Mouse (Mus musculus): ENCODE data around the gene Dgkb. TPM values are rescaled to one million over a fixed set of nuclear protein-coding genes. Genes with fewer than 3 reads are reported as not detected.

Dgkb gene
- polyA plus RNA-seq, 1 experiment from 2014 or later: 0.07 TPM

DNA sequence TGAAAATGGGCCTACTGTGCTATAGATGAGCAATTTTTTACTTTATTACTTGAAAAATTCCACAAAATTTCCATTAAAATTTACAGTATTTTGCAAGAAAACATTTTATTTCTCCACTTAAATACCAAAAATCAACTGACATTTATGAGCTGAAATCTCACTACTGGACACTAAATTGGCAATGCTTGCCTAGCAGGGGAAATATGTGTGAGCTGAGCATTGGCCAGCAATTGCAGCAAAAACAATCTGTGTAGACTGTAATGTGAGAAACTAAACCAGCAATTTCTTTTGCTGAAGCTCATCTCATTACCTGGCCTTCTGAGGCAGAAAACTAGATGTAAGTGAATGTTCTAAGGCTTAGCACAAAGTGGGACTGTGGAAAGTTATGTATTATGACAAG lies 651.1 kb downstream of the Dgkb start:
- ATAC-seq (ENCODE audit: insufficient read depth): no peak
- Histone ChIP-seq H3K9ac (no peak overlapping the region), H3K36me3 (replicated peaks) (no peaks in the 10 kb centered on the region), H3K27me3 (no peaks in the 10 kb centered on the region), H3K4me3 (replicated peaks) (no peak overlapping the region), H3K27ac (replicated peaks) (no peak overlapping the region), H3K4me1 (replicated peaks) (no peaks in the 10 kb centered on the region), H3K4me2 (no peak overlapping the region), H3K9me3 (replicated peaks) (no peaks in the 10 kb centered on the region)

DNA sequence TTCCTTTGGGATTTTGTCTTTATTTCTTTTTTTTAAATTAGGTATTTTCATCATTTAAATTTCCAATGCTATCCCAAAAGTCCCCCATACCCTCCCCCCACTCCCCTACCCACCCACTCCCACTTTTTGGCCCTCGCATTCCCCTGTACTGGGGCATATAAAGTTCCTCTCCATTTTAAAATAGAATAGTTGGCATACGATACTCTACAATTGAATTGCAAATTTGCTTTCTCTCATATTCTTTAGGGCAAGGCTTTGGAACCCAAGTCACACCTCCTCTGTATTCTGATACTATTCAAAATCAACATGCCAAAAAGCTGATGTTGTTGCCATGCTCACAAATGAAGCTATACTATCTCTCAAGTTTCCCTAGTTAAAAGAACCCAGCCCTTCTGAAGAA lies 679.7 kb downstream of the Dgkb start:
- H3K27ac ChIP-seq (replicated peaks): no peak overlapping the region
- H3K9me3 ChIP-seq (replicated peaks): no peaks in the 10 kb centered on the region
- no peak overlapping the region for H3K9ac ChIP-seq
- H3K36me3 ChIP-seq (replicated peaks): no peaks in the 10 kb centered on the region
- no peaks in the 10 kb centered on the region for H3K4me1 ChIP-seq (replicated peaks)
- no peaks in the 10 kb centered on the region for H3K27me3 ChIP-seq
- no peak for ATAC-seq (ENCODE audit: insufficient read depth)
- no peak overlapping the region for H3K4me2 ChIP-seq
- WGBS (ENCODE audit: insufficient replicate concordance): 58% methylated on average over 2 of the region's 2 CpGs
- H3K4me3 ChIP-seq (replicated peaks): no peak overlapping the region

DNA sequence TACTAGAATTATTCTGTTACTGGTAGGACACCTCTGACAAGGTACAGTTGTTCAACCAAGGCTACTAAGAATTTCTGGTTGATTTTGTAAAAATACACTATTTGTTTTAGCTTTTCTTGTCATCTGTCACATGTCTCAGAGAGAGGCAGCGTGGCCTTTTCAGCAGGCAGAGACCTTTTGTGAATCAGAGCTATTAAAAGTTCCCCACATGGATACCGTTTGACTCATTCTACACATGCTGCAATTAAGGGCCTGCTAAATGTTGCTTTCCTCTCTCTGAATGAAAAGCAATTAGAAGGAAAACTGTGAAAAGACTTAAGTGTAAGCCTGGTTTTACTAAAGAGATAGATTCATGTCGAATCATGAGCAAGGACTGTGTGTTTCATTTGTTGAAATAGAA lies 683.4 kb downstream of the Dgkb start:
- no peak for ATAC-seq (ENCODE audit: insufficient read depth)
- H3K9ac ChIP-seq: no peak overlapping the region
- WGBS (ENCODE audit: insufficient replicate concordance): 50% methylated on average over 3 of the region's 3 CpGs

DNA sequence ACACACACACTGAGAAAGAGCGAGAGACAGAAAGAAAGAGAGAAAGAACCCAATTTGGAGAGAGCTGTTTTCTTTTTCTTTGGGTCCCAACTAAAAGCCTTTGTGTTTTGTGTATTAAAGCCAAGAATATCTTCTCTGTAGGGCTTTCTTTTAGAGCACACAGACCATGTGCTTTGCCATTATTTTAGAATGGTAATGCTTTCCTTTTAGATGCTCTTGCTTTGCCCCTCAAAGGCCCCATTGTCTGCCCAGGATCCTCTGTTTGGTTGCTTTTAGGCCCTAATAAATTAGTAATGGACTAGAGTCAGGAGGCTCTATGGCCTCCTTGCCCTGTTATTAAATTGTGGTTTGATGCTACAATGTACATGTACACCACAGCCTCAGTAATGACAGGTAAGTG lies 690.7 kb downstream of the Dgkb start:
- H3K27ac ChIP-seq (replicated peaks): no peak overlapping the region
- no peak overlapping the region for H3K4me3 ChIP-seq (replicated peaks)
- H3K27me3 ChIP-seq: no peaks in the 10 kb centered on the region
- 46% methylated on average over 1 of the region's 1 CpGs for WGBS (ENCODE audit: insufficient replicate concordance)
- no peak for ATAC-seq (ENCODE audit: insufficient read depth)
- H3K4me2 ChIP-seq: no peak overlapping the region
- no peak overlapping the region for H3K9ac ChIP-seq
- no peaks in the 10 kb centered on the region for H3K4me1 ChIP-seq (replicated peaks)
- no peaks in the 10 kb centered on the region for H3K9me3 ChIP-seq (replicated peaks)
- no peaks in the 10 kb centered on the region for H3K36me3 ChIP-seq (replicated peaks)

More for the DNA sequence above, 683.4 kb downstream of the Dgkb start:
- Histone ChIP-seq H3K27ac (replicated peaks) (no peak overlapping the region), H3K9me3 (replicated peaks) (no peaks in the 10 kb centered on the region), H3K27me3 (no peaks in the 10 kb centered on the region), H3K4me3 (replicated peaks) (no peak overlapping the region), H3K4me2 (no peak overlapping the region), H3K4me1 (replicated peaks) (no peaks in the 10 kb centered on the region), H3K36me3 (replicated peaks) (no peaks in the 10 kb centered on the region)

DNA sequence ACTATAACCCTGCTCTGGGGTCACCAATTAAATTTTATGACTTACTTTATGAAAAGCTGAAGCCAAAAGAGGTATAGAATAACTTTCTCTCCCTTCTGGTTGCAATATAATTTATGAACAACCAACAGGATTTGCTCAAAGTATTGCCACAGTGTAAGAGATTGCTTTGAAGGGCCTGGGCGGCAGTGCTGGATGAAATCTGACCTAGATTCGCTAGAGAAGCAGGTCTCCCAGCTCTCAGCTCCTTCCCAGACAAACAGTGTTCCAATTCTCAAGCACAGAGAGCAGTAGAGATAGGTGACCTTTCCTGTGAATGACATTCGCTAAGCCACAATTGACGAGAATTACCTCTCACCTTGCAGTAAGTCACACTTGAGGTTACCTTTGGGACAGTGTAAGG lies 727.9 kb downstream of the Dgkb start:
- Histone ChIP-seq H3K4me1 (replicated peaks) (no peaks in the 10 kb centered on the region), H3K27me3 (no peaks in the 10 kb centered on the region), H3K9ac (no peak overlapping the region), H3K36me3 (replicated peaks) (no peaks in the 10 kb centered on the region), H3K4me2 (no peak overlapping the region), H3K27ac (replicated peaks) (no peak overlapping the region), H3K9me3 (replicated peaks) (no peaks in the 10 kb centered on the region), H3K4me3 (replicated peaks) (no peak overlapping the region)
- 49% methylated on average over 4 of the region's 4 CpGs for WGBS (ENCODE audit: insufficient replicate concordance)
- no peak for ATAC-seq (ENCODE audit: insufficient read depth)

DNA sequence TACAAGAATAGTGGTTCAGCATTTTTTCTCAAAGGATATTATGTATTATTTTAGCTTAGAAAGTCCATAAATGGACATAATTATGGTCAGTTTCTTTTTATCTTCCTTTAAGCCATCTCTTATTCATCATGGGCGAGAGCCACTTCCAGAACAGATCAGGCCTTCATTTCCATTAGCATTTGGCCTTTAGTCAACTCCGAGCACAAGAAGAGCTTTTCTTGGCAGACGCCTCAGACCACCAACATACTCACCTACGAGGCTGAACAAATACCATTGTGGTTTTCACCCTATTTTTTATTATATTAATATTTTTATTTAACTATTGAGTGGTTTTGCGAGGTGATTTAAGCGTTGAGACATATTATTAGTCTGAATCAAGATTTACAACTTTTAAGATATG lies 759.6 kb downstream of the Dgkb start:
- Histone ChIP-seq H3K27ac (replicated peaks) (no peak overlapping the region), H3K36me3 (replicated peaks) (no peaks in the 10 kb centered on the region), H3K27me3 (no peaks in the 10 kb centered on the region), H3K4me2 (no peak overlapping the region), H3K4me3 (replicated peaks) (no peak overlapping the region), H3K4me1 (replicated peaks) (no peaks in the 10 kb centered on the region), H3K9ac (no peak overlapping the region), H3K9me3 (replicated peaks) (no peaks in the 10 kb centered on the region)
- 44% methylated on average over 6 of the region's 6 CpGs for WGBS (ENCODE audit: insufficient replicate concordance)
- no peak for ATAC-seq (ENCODE audit: insufficient read depth)

DNA sequence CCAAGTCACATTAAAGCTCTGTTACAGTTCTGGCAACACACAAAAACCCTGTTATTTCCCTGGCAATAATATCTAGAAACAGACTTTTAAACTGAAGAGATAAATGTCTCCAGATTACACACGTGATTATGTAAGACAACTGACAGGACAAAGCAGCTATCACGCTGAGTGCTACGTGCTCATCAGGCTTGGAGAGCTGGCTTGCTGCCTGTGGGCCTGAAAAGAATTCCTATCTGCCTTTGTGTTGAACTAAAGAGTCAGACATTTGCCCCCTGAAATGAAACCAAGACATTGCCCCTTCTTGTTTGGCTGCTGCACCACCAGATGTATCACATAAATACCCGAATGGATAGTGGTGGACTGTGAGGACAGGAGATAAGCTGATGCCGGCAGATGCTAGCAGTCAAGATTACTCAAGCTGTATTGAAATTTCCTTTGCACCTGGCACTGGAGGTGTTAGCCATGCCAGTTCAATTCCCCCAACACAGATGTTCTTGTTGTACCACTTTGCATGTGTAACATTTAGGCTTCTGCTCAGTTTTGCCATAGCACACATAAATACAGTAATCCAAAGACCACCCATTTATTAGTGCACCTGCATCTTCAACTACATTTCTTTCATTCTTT lies 761.8 kb downstream of the Dgkb start:
- no peak overlapping the region for H3K4me2 ChIP-seq
- no peak overlapping the region for H3K27ac ChIP-seq (replicated peaks)
- no peak overlapping the region for H3K4me3 ChIP-seq (replicated peaks)
- no peaks in the 10 kb centered on the region for H3K27me3 ChIP-seq
- H3K9ac ChIP-seq: no peak overlapping the region
- no peaks in the 10 kb centered on the region for H3K36me3 ChIP-seq (replicated peaks)
- no peaks in the 10 kb centered on the region for H3K9me3 ChIP-seq (replicated peaks)
- H3K4me1 ChIP-seq (replicated peaks): no peaks in the 10 kb centered on the region
- ATAC-seq (ENCODE audit: insufficient read depth): no peak
- WGBS (ENCODE audit: insufficient replicate concordance): 59% methylated on average over 5 of the region's 5 CpGs

DNA sequence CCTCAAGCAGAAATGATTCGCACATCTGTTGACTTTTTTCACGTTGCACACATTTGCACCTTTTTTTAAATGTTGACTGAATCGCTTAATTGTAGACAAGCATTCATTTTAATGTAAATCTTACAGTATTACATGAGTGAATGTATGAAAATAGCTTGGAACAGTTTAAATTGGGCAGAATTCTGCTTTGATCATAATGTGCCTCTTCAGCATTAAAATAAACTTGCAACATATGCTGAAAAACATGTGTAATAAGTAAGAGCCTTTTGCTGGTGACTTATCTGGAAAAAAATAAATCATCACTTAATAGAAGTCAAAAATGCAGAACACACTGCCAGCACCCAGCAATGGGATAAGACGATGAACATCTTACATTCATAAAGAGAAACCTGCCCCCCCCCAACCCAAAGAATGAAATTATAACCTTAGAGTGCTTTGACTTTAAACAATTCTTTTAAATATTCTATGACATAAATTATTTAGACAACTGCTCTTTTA lies 768.9 kb downstream of the Dgkb start:
- no peaks in the 10 kb centered on the region for H3K4me1 ChIP-seq (replicated peaks)

DNA sequence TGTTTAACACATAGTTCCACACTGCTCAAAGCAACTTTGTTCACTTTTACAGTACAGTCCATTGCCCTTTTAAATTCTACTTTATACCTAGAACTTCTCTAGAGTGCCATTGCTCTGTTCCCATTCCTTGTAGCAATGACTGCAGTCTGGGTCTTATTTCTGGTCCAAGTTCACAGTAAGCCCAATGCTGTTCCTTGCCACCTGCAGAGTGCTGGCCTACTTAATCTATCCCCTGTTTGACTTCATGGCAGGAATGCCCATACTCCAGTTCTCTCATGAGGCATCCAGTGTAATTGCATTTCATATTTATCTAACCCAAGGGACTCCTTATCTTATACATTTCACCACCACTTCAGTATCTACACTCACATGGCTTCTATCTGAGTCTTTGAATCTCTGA lies 772.4 kb downstream of the Dgkb start:
- H3K27ac ChIP-seq (replicated peaks): no peak overlapping the region
- H3K4me3 ChIP-seq (replicated peaks): no peak overlapping the region
- no peaks in the 10 kb centered on the region for H3K9me3 ChIP-seq (replicated peaks)
- H3K9ac ChIP-seq: no peak overlapping the region
- no peaks in the 10 kb centered on the region for H3K36me3 ChIP-seq (replicated peaks)
- H3K4me1 ChIP-seq (replicated peaks): no peaks in the 10 kb centered on the region
- no peak overlapping the region for H3K4me2 ChIP-seq
- no peak for ATAC-seq (ENCODE audit: insufficient read depth)
- H3K27me3 ChIP-seq: no peaks in the 10 kb centered on the region

More for the DNA sequence above, 768.9 kb downstream of the Dgkb start:
- Histone ChIP-seq H3K9ac (no peak overlapping the region), H3K9me3 (replicated peaks) (no peaks in the 10 kb centered on the region), H3K27ac (replicated peaks) (no peak overlapping the region), H3K4me2 (no peak overlapping the region), H3K4me3 (replicated peaks) (no peak overlapping the region), H3K27me3 (no peaks in the 10 kb centered on the region), H3K36me3 (replicated peaks) (no peaks in the 10 kb centered on the region)
- no peak for ATAC-seq (ENCODE audit: insufficient read depth)
- WGBS (ENCODE audit: insufficient replicate concordance): 50% methylated on average over 4 of the region's 4 CpGs

DNA sequence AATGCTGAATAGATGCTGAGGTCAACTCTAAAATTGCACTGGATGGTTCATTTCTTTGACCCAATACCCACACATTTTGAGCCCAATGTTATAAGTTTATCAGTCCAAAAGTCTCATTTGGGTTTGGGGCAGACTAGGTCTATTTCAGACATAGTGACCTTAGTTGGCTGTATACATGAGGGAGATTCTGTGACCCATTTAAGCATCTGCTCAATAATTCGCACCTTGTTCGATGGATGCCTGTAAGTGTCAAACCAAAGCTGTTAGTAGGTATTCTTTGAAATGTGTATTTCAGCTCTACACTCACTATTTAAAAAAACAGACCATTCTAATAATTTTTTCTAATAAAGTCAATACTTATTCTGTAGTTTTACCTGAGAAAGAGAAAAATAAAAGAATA lies 776.1 kb downstream of the Dgkb start:
- H3K27me3 ChIP-seq: no peaks in the 10 kb centered on the region
- H3K9ac ChIP-seq: no peak overlapping the region
- no peaks in the 10 kb centered on the region for H3K4me1 ChIP-seq (replicated peaks)
- no peak overlapping the region for H3K4me2 ChIP-seq
- 76% methylated on average over 2 of the region's 2 CpGs for WGBS (ENCODE audit: insufficient replicate concordance)
- no peaks in the 10 kb centered on the region for H3K9me3 ChIP-seq (replicated peaks)
- H3K36me3 ChIP-seq (replicated peaks): no peaks in the 10 kb centered on the region
- ATAC-seq (ENCODE audit: insufficient read depth): no peak
- no peak overlapping the region for H3K27ac ChIP-seq (replicated peaks)
- H3K4me3 ChIP-seq (replicated peaks): no peak overlapping the region

DNA sequence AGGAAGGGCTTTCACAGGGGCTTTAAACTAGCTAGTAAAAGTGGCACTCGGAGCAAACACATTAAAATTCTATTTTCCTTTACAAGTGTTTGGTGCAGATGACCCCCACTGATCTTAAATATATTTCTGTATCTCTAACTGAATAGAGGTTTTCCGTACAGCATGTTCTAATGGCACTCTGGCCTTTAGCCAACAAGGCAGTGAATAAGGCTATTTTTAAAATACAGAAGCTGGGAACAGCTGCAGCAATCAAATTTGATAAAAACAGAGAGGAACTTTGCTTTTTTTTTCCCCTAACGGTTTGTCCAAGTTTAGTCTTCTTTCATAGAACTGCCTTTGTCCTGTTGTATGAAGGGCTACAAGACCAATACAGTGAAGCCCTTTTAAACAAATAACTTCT lies 776.5 kb downstream of the Dgkb start:
- Histone ChIP-seq H3K27me3 (no peaks in the 10 kb centered on the region), H3K4me1 (replicated peaks) (no peaks in the 10 kb centered on the region), H3K36me3 (replicated peaks) (no peaks in the 10 kb centered on the region), H3K9ac (no peak overlapping the region), H3K27ac (replicated peaks) (no peak overlapping the region), H3K4me3 (replicated peaks) (no peak overlapping the region), H3K4me2 (no peak overlapping the region), H3K9me3 (replicated peaks) (no peaks in the 10 kb centered on the region)
- ATAC-seq (ENCODE audit: insufficient read depth): no peak
- WGBS (ENCODE audit: insufficient replicate concordance): 34% methylated on average over 3 of the region's 3 CpGs

DNA sequence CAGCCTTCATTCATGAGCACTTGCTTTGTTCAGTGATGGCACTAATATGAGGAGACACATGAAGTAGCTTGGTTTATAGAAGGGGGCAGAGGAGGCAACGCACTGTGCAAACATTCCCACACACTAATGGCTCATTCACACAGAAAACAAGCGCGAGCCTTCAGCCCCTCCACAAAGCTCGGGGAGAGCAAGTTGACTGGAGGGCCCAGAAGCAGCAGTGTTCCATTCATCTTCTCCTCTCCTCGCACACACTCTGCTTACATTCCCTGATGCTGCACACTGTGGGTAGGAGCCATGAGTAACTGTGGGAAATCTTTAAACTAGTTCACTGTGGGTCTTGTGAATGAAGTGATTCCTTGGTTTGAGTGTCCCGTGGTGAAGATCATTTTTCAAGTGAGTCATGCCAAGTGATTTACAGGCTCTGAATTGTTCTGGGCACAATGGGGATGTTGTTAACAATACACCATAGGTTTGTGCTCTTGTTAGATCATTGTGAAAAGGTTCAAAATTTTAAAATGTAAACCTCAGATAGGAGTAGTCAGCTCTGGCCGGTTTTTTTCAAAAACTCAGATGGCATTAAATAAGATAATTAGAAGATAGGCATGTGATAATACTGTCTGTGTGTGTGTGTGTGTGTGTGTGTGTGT lies 779.0 kb downstream of the Dgkb start:
- no peaks in the 10 kb centered on the region for H3K36me3 ChIP-seq (replicated peaks)
- no peak overlapping the region for H3K4me2 ChIP-seq
- H3K4me3 ChIP-seq (replicated peaks): no peak overlapping the region
- H3K9ac ChIP-seq: no peak overlapping the region
- H3K27ac ChIP-seq (replicated peaks): no peak overlapping the region
- 67% methylated on average over 7 of the region's 7 CpGs for WGBS (ENCODE audit: insufficient replicate concordance)
- ATAC-seq (ENCODE audit: insufficient read depth): no peak
- H3K9me3 ChIP-seq (replicated peaks): no peaks in the 10 kb centered on the region
- H3K4me1 ChIP-seq (replicated peaks): no peaks in the 10 kb centered on the region
- H3K27me3 ChIP-seq: no peaks in the 10 kb centered on the region

All from liver, embryonic 15.5 days (tissue).